Mouse (Mus musculus) hindbrain, embryonic 10.5 days (tissue): Measurements from ENCODE around the gene Meis2. TPM values are rescaled to one million over a fixed set of nuclear protein-coding genes. Genes with fewer than 3 reads are reported as not detected.

Source experiments
- DNase-seq: peaks from one replicate; pipeline ENCODE4 v3.0.0-alpha.2; 2017; ENCODE audit warnings: low spot score
- H3K27ac ChIP-seq: fragments of 300-500 bp; sonication (generic); 2 replicates; pipeline ENCODE4 v1.5.1; 2016; ENCODE audit warnings: mild to moderate bottlenecking, moderate library complexity
- H3K27me3 ChIP-seq: fragments of 300-500 bp; sonication (generic); 2 replicates; pipeline ENCODE4 v1.6.1; 2016; ENCODE audit warnings: mild to moderate bottlenecking; ENCODE audit not compliant: poor library complexity, insufficient read depth, severe bottlenecking
- H3K36me3 ChIP-seq: fragments of 300-500 bp; sonication (generic); 2 replicates; pipeline ENCODE4 v1.6.1; 2016; ENCODE audit warnings: mild to moderate bottlenecking, moderate library complexity
- H3K4me1 ChIP-seq: fragments of 300-500 bp; sonication (generic); replicated peaks from 2 replicates; pipeline ENCODE4 v1.6.1; 2016; ENCODE audit warnings: mild to moderate bottlenecking
- H3K4me3 ChIP-seq: fragments of 300-500 bp; sonication (generic); 2 replicates; pipeline ENCODE4 v1.5.1; 2016; ENCODE audit warnings: mild to moderate bottlenecking, moderate library complexity
- H3K9me3 ChIP-seq: fragments of 300-500 bp; sonication (generic); 2 replicates; pipeline ENCODE4 v1.6.1; 2016; ENCODE audit warnings: mild to moderate bottlenecking, moderate library complexity
- WGBS: fragments of 180-500 bp; shearing (Covaris S2); methylation state at CpG from one replicate; pipeline ENCODE4 v1.1.7; 2016; 5-methylcytosine and 5-hydroxymethylcytosine counted together
- polyA plus RNA-seq: library from polyadenylated mRNA; unstranded; fragments of >200 nt; fragmentation: Nextera tagmentation; extraction: Ambion mirVana; gene quantifications from 2 replicates; pipeline ENCODE4 v1.2.1, GENCODE M21; 2016

Gene Meis2
- polyA plus RNA-seq, 1 experiment from 2014 or later: 91.1 TPM

DNA sequence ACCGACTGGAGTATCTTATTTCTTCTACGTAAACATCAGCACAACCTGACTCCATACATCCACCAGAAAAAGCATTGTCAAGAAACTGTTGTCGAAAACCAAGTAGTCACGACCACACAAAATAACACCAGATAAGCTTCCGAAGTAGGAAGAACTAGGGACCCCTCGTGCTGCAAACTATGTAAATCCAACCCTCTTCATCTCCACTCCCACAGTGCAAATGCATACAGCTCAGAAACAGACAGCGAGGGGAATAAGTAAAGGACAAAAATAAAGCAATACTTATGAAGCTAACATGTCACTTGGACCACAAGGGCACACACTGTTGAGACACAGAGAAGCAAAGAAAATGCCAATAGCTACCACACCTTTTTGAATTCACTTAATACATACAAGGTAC is 8.8 kb downstream of the Meis2 start:
- peaks cover 21% of the 10 kb centered on the region for H3K27me3 ChIP-seq
- H3K4me1 ChIP-seq: peaks cover 87% of the 10 kb centered on the region
- 79% methylated on average over 7 of the region's 7 CpGs for WGBS
- H3K36me3 ChIP-seq: peaks cover 53% of the 10 kb centered on the region
- peak overlapping the region; percentile 90 for H3K4me3 ChIP-seq
- no peak overlapping the region for H3K27ac ChIP-seq
- H3K9me3 ChIP-seq: no peaks in the 10 kb centered on the region
- DNase-seq: no peak

DNA sequence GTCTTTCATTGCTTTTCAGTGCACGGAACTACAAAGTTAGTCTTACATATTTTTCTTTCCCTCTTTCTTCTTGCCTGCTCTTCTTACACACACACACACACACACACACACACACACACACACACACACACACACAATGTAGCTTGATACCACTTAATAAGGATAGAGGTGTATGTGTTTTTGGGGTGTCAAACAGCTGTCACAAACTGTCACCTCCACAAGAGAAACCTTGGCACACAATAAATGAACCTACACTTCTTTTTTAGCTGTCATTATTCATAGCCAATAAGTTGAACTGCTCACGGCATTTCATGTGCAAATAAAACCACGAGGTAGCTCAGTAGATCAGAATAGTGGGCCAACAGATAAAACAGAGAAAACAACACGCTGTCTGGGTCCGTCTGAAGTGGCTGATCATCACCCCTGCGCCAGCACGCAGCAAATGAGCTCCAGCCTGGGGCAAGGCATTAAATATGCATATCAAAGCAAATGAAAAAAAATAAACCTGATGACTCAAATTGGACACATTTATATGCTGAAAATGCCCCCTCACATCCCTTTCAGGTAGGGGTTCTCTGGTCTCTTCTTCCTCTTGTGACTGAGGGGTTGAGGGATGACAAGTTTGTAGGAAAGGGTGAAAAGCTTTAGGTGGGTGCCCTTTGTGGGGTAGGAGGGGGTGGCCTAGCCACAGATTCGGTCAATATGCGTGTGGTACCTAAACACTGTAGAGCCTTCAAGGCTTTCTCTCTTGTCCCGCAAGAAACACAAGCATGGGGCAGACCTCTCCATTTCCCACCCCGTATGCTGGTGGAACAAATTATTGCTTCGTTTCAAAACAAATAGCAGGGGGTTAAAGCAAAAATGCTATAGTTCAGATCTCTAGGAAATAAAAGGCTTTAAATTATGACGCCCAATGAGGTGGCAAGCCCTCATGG is 9.7 kb downstream of the Meis2 start:
- peaks cover 52% of the 10 kb centered on the region for H3K36me3 ChIP-seq
- peaks cover 80% of the 10 kb centered on the region for H3K4me1 ChIP-seq
- H3K9me3 ChIP-seq: no peaks in the 10 kb centered on the region
- H3K27ac ChIP-seq: no peak overlapping the region; the same call in 1 of the 2 replicates
- 55% methylated on average over 13 of the region's 13 CpGs for WGBS
- DNase-seq: no peak
- peaks cover 20% of the 10 kb centered on the region for H3K27me3 ChIP-seq
- H3K4me3 ChIP-seq: peak overlapping the region; percentile 90

DNA sequence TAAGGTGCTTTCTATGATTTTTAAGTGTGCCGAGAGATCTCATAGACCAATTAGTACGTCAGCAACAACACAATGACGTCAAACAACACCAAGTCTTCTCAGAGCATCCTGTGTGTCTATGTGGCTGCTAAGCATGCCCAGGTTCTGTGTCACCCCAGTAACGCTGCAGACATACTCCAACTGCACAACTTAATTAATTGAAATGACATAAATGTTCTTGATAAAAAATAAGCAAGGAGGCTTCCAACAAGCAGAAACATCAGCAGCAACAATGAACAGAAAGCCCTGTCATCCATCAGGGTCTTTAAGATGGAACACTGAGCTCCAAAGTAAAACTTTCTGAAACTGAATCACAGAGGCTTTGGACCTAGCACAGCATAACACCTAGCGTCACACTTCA is 11.7 kb downstream of the Meis2 start:
- Histone ChIP-seq H3K27ac (no peak overlapping the region), H3K9me3 (no peaks in the 10 kb centered on the region), H3K4me1 (peaks cover 62% of the 10 kb centered on the region), H3K36me3 (peaks cover 52% of the 10 kb centered on the region), H3K4me3 (no peak overlapping the region), H3K27me3 (peaks cover 11% of the 10 kb centered on the region; the same call in 1 of the 2 replicates)
- 77% methylated on average over 5 of the region's 5 CpGs for WGBS
- no peak for DNase-seq

DNA sequence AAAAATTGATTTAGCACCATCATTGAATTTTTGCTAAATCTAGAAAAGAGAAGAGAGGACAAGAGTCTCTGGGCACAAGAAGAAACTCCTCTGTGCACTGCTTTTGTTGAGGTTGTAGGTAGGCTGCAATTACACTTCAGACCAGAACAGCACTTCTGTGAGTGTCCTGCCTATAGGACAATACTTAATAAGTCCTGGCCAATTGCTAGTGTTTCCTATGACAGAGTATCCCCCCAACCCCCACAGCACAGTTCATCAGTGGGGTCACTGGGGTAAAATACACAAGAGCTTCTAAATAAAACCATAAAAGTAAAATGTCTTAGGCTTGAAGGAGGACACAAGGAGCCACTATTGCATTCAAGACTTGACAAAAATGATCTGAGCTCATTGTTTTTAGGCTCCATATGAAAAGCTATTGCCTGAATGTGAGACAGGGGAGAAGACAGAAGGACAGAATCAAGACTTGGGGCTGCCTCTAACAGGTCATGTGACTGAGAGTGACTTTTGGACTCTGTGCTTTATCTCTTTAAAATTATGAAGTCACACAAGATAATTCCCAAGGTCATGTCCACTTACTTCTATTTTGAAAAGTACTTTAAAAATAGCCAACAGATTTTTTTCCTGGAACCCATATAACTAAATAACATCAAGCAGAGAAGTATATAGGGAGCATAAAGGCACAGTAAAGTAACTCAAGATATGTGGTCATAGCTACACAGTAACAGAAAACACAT is 12.8 kb downstream of the Meis2 start:
- DNase-seq: no peak
- H3K36me3 ChIP-seq: peaks cover 52% of the 10 kb centered on the region

DNA sequence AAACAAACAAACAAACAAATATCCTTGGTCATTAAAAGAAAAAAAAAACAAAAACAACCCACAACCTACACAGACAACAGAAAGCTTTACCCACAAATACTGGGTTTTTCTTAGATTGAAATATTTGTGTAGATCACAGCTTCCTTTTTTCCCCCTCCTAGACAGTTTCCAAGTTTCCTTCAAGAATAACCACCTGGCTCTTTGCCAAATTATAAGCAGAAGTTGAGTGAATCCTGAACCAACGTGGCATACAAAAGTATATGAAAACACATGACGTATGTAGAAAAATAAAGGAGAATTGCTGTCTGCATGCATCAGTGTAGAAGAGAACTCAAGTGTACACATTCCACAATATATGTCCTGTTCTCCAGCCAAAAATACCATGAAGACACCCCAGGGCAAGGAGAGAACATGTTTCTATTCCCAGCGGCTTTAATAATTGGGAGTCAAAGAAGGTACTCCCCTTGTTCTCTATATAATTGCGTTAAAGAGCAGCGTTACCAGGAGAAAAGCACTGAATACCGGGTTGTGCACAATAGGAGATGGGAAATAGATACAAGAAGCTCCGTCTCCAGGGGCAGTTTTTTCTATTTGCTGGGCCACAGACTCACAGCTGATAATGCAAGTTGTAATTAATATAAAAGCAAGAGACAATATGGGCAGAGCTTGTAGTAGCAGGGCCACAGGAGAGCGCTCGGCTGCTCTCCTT is 13.6 kb downstream of the Meis2 start:
- 54% methylated on average over 9 of the region's 9 CpGs for WGBS
- H3K27ac ChIP-seq: no peak overlapping the region
- DNase-seq: no peak

More for the DNA sequence above, 12.8 kb downstream of the Meis2 start:
- Histone ChIP-seq H3K4me3 (no peak overlapping the region), H3K9me3 (no peaks in the 10 kb centered on the region), H3K27ac (0 out of 2 replicates have a peak overlapping the region, but pooled peaks have one; percentile 16), H3K4me1 (peaks cover 53% of the 10 kb centered on the region), H3K27me3 (peaks cover 2% of the 10 kb centered on the region; the same call in 1 of the 2 replicates)

DNA sequence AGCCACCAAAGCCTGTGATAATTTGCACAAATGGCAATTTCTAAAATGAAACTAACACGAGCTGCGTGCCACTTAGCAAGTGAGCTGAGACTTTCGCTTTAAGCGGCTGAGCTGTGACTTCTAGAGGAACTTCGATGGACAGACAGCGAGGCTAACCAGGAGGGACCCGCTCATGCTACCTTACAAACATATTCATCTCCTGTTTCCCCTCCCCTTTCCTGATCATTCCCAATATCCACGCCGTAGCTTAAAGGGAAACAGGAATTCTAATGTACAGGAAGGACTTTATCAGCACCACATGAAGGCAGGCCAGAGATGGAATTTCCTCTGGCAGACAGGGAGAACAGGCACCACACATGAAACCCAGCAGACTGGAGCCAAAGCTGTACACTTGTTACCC is 15.9 kb downstream of the Meis2 start:
- Histone ChIP-seq H3K9me3 (no peaks in the 10 kb centered on the region), H3K4me1 (peaks cover 51% of the 10 kb centered on the region), H3K27ac (no peak overlapping the region), H3K36me3 (peaks cover 50% of the 10 kb centered on the region), H3K4me3 (no peak overlapping the region), H3K27me3 (no peaks in the 10 kb centered on the region)
- DNase-seq: no peak
- WGBS: 86% methylated on average over 9 of the region's 9 CpGs

More for the DNA sequence above, 13.6 kb downstream of the Meis2 start:
- Histone ChIP-seq H3K36me3 (peaks cover 52% of the 10 kb centered on the region), H3K27me3 (no peaks in the 10 kb centered on the region; the same call in 1 of the 2 replicates), H3K4me3 (no peak overlapping the region), H3K9me3 (no peaks in the 10 kb centered on the region), H3K4me1 (peaks cover 51% of the 10 kb centered on the region)

DNA sequence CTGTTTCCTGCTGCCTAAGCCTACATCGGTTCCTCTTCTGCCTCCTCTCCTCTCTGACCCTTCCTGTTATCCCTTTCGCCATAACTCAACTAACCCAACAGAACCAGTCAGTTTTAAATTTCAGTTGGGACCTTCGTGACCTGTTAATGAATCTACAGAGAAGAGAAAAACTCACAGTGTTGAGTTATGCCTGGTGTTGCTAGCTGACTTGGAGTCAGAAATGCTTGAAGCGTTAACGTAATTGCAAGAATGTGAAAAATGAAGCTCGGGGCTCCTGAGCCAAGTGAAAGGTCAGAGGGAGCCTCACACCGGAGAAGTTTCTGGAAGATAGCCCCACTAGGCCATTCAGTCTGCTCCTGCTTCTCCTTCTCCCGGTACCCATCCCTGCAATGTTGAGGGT is 18.3 kb downstream of the Meis2 start:
- Histone ChIP-seq H3K4me1 (peaks cover 44% of the 10 kb centered on the region), H3K4me3 (no peak overlapping the region), H3K27ac (no peak overlapping the region), H3K36me3 (peaks cover 61% of the 10 kb centered on the region), H3K9me3 (no peaks in the 10 kb centered on the region), H3K27me3 (no peaks in the 10 kb centered on the region)
- 59% methylated on average over 8 of the region's 8 CpGs for WGBS
- DNase-seq: no peak

DNA sequence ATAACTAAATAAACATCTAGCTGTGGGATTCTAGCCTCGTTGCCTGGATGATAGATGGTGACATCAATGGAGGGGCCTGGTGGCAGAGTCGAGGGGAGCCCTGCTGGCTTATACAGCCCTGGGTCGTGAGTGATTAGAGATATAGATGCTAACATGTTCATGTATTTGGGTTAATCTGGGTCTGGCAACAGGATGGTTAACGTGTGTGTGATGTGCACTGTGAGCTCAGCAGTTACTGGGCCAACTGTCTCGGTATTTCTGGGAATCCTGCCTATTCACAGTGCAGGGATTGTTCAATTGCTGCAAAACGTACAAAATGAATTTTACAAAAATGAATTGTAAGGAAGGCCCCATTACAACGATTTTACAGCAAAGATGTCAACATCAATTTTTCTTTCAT is 20.6 kb downstream of the Meis2 start:
- no peaks in the 10 kb centered on the region for H3K9me3 ChIP-seq
- H3K36me3 ChIP-seq: peaks cover 70% of the 10 kb centered on the region
- H3K4me3 ChIP-seq: no peak overlapping the region
- no peak for DNase-seq
- H3K27ac ChIP-seq: no peak overlapping the region
- 72% methylated on average over 7 of the region's 7 CpGs for WGBS
- H3K4me1 ChIP-seq: peaks cover 46% of the 10 kb centered on the region
- H3K27me3 ChIP-seq: no peaks in the 10 kb centered on the region

DNA sequence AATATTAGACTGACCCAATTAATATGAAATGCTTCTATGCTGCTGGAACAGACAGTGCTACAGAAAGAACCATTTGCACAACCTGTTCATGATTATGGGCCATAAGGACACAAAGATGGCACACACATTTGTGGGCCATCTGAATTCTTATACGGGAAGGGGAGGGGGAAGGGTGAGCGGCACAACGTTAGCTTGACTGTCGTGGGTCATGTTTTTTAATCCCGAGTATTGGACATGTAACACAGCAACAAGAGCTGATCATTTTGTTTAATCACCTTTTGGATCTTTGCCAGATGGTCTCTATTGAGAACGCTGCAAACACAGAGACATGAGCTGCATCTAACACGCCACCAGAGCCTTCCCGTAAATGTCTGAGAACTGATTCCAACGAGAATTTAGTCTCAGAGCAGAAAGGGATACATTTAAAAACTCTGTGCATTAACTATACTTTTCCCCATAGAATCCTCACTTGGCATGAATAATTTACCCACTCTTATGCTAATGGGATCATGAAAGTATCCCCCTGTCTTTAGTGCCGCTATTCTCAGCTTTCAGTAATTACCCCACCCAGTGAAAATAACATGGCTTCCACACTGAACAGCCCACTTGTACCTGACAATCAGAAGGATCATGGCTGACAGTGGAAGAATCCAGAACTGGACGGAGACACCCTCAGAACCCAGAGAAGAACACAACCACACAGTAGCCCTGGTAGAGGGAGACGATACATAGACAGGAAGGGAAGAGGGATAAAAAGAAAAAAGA is 22.5 kb downstream of the Meis2 start:
- Histone ChIP-seq H3K36me3 (peaks cover 67% of the 10 kb centered on the region), H3K9me3 (no peaks in the 10 kb centered on the region), H3K4me1 (peaks cover 43% of the 10 kb centered on the region), H3K4me3 (no peak overlapping the region), H3K27ac (no peak overlapping the region), H3K27me3 (no peaks in the 10 kb centered on the region)
- WGBS: 76% methylated on average over 12 of the region's 12 CpGs
- DNase-seq: no peak

DNA sequence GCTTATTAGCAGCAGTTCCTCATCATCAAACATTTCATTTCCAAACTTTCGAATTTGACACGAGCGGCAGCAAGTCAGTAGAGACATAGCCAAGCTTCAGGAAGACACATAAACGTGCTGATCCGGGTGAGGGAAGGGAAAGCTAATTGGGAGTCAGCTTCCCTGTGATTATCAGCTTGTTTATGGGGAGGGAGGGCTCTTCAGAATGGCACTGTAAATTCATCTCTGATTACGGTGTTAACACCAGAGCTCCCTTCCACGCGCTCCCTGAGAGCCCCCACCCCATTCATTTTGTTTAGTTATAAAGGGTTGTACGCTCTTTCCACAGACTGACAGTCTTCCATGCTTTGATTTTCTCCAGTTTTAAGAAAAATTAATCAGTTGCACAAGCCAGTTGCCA is 23.2 kb downstream of the Meis2 start:
- H3K9me3 ChIP-seq: no peaks in the 10 kb centered on the region
- H3K27me3 ChIP-seq: no peaks in the 10 kb centered on the region
- H3K27ac ChIP-seq: no peak overlapping the region
- 91% methylated on average over 9 of the region's 9 CpGs for WGBS
- peaks cover 67% of the 10 kb centered on the region for H3K36me3 ChIP-seq
- no peak overlapping the region for H3K4me3 ChIP-seq
- peaks cover 40% of the 10 kb centered on the region for H3K4me1 ChIP-seq
- DNase-seq: no peak

DNA sequence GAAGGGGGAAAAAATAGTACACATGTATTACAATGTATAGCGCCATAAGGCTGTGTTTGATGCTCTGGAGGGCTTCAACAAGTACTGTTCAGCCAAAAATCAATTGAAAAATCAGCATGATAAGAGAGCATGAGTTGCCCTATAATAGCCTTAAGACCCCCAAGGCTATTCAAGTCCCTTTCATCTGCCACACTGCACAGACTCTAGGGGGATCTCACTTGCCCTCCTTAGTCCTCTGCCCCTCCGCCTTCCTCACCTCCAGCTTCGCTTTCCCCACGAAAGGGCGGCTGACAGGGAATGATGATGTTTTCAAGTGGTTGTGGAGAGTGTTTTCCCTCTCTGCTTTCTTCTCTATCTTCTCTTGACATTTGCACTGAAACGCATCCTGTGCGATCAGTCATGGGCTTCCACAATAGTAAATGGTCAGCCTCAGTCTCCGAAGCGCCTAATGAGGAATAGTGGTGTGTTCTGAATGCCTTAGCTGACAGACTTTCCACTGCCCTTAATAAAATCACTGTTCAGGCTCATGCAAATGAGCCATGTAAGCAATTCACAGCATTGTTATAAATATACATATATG is 23.9 kb downstream of the Meis2 start:
- Histone ChIP-seq H3K4me1 (peaks cover 33% of the 10 kb centered on the region), H3K36me3 (peaks cover 68% of the 10 kb centered on the region), H3K27me3 (no peaks in the 10 kb centered on the region), H3K27ac (no peak overlapping the region), H3K4me3 (no peak overlapping the region), H3K9me3 (no peaks in the 10 kb centered on the region)
- DNase-seq: no peak
- WGBS: 75% methylated on average over 9 of the region's 9 CpGs

DNA sequence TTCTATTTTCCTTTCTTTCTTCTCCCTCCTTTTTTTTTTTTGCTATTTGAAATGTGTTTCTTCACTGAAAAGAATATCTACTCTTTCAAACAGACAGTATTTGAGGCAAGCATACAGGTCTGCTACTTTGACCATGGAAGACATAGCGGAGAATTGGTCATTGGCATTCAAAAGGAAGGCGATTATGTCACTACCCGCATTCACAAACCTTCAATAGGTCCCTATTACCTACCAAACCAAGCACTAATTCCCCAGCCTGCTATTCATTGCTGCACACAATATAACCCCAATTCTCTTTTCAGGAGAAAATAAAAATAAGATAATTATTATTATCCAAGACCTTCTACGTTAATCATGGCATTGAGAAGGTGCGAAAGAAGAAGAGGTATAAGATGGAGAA is 30.3 kb downstream of the Meis2 start:
- WGBS: 93% methylated on average over 5 of the region's 5 CpGs
- no peaks in the 10 kb centered on the region for H3K27me3 ChIP-seq
- H3K9me3 ChIP-seq: no peaks in the 10 kb centered on the region
- DNase-seq: no peak
- H3K4me1 ChIP-seq: no peaks in the 10 kb centered on the region
- no peak overlapping the region for H3K4me3 ChIP-seq
- peaks cover 88% of the 10 kb centered on the region for H3K36me3 ChIP-seq
- H3K27ac ChIP-seq: no peak overlapping the region
